Mouse (Mus musculus): Measurements from ENCODE around the gene Tmem11. TPM values are rescaled to one million over a fixed set of nuclear protein-coding genes. Genes with fewer than 3 reads are reported as not detected.

Tmem11 gene
- polyA plus RNA-seq, 1 experiment, result 46.6 TPM

- Histone ChIP-seq H3K4me3 (ENCODE audit: low read depth, low read length) (no peak overlapping the region), H3K27ac (ENCODE audit: insufficient read depth, low read length) (no peak overlapping the region), H3K9ac (ENCODE audit: low read depth, poor library complexity, severe bottlenecking) (no peak overlapping the region), H3K36me3 (ENCODE audit: control insufficient read depth, insufficient read depth, low read length, poor library complexity, severe bottlenecking) (peaks cover 28% of the 10 kb centered on the region), H3K27me3 (ENCODE audit: control insufficient read depth, insufficient read depth, low read length, poor library complexity, severe bottlenecking) (no peaks in the 10 kb centered on the region), H3K9me3 (replicated peaks; ENCODE audit: control insufficient read depth, insufficient read depth, low read length, poor library complexity, severe bottlenecking) (no peaks in the 10 kb centered on the region), H3K4me1 (ENCODE audit: control insufficient read depth, insufficient read depth, low read length) (no peaks in the 10 kb centered on the region)
- no peak for TF ChIP-seq CTCF (IDR thresholded peaks at IDR 0.05; ENCODE audit: low read depth, low read length)
Measured at GRCm38 (mm10) chr11:60861993-60862392, 17.1 kb downstream of the Tmem11 start.

- no peaks in the 10 kb centered on the region for H3K9me3 ChIP-seq (replicated peaks; ENCODE audit: control insufficient read depth, insufficient read depth, low read length, poor library complexity, severe bottlenecking)
- no peaks in the 10 kb centered on the region for H3K27me3 ChIP-seq (ENCODE audit: control insufficient read depth, insufficient read depth, low read length, poor library complexity, severe bottlenecking)
- H3K27ac ChIP-seq (ENCODE audit: insufficient read depth, low read length), result no peak overlapping the region
- H3K4me3 ChIP-seq (ENCODE audit: low read depth, low read length), result no peak overlapping the region
- TF ChIP-seq EP300 (IDR thresholded peaks at IDR 0.05; ENCODE audit: insufficient read depth, low read depth, low read length) (no peak), CTCF (IDR thresholded peaks at IDR 0.05; ENCODE audit: low read depth, low read length) (no peak), POLR2A (IDR thresholded peaks at IDR 0.05; ENCODE audit: insufficient read depth, low read length) (no peak)
- H3K36me3 ChIP-seq (ENCODE audit: control insufficient read depth, insufficient read depth, low read length, poor library complexity, severe bottlenecking), result peaks cover 22% of the 10 kb centered on the region
- H3K4me1 ChIP-seq (ENCODE audit: control insufficient read depth, insufficient read depth, low read length), result no peaks in the 10 kb centered on the region
- no peak overlapping the region for H3K9ac ChIP-seq (ENCODE audit: low read depth, poor library complexity, severe bottlenecking)
Measured at GRCm38 (mm10) chr11:60856587-60856986, 22.5 kb downstream of the Tmem11 start.

GRCm38 (mm10) chr11:60845415-60845814 is 33.7 kb downstream of the Tmem11 start:
- Histone ChIP-seq H3K9me3 (replicated peaks; ENCODE audit: control insufficient read depth, insufficient read depth, low read length, poor library complexity, severe bottlenecking) (no peaks in the 10 kb centered on the region), H3K4me3 (ENCODE audit: low read depth, low read length) (no peak overlapping the region), H3K27ac (ENCODE audit: insufficient read depth, low read length) (no peak overlapping the region), H3K4me1 (ENCODE audit: control insufficient read depth, insufficient read depth, low read length) (peaks cover 6% of the 10 kb centered on the region), H3K36me3 (ENCODE audit: control insufficient read depth, insufficient read depth, low read length, poor library complexity, severe bottlenecking) (peaks cover 18% of the 10 kb centered on the region; the same call in 1 of the 2 replicates), H3K9ac (ENCODE audit: low read depth, poor library complexity, severe bottlenecking) (no peak overlapping the region), H3K27me3 (ENCODE audit: control insufficient read depth, insufficient read depth, low read length, poor library complexity, severe bottlenecking) (no peaks in the 10 kb centered on the region)
- TF ChIP-seq CTCF (IDR thresholded peaks at IDR 0.05; ENCODE audit: low read depth, low read length) (no peak), EP300 (IDR thresholded peaks at IDR 0.05; ENCODE audit: insufficient read depth, low read depth, low read length) (no peak), POLR2A (IDR thresholded peaks at IDR 0.05; ENCODE audit: insufficient read depth, low read length) (no peak)

GRCm38 (mm10) chr11:60843412-60843811 is 35.7 kb downstream of the Tmem11 start:
- peaks cover 6% of the 10 kb centered on the region for H3K4me1 ChIP-seq (ENCODE audit: control insufficient read depth, insufficient read depth, low read length)

DNA sequence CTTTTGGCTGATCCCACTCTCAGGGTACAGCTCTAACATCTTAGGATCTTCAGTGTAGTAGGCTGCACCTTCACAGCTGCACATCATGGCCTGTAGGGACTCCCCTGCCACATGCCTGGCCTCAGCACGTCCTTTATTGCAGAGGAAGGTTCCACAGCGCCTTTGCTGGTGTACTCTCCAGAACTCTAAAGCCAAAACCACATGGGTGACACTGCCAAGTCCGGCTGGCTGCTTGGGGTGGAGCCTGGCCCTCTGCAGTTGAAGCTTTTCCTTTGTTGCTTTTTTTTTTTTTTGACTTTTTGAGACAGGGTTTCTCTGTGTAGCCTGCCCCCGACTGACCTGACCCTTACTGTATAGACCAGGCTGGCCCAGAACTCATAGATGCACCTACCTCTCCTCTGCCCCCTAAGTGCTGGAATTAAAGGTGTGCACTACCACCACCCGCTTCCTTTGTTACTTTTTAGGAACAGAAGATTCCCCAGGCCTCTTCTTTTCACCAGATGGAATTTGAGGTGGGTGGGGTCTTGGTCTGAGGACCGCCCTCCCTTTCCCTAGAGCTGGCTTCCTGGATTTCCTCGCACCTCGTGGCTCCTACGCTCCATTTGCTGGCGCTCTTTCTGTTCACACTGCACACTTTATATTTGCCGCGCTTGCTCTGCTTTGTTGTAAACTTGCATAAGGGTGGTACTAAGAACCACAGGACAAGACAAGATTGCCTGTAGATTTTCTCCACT is 37.4 kb downstream of the Tmem11 start:
- Histone ChIP-seq H3K27ac (ENCODE audit: insufficient read depth, low read length) (peak overlapping the region; percentile 90), H3K9ac (ENCODE audit: low read depth, poor library complexity, severe bottlenecking) (0 out of 2 replicates have a peak overlapping the region, but pooled peaks have one; percentile 16), H3K27me3 (ENCODE audit: control insufficient read depth, insufficient read depth, low read length, poor library complexity, severe bottlenecking) (no peaks in the 10 kb centered on the region), H3K4me3 (ENCODE audit: low read depth, low read length) (no peak overlapping the region), H3K36me3 (ENCODE audit: control insufficient read depth, insufficient read depth, low read length, poor library complexity, severe bottlenecking) (peaks cover 11% of the 10 kb centered on the region; the same call in 1 of the 2 replicates), H3K4me1 (ENCODE audit: control insufficient read depth, insufficient read depth, low read length) (peaks cover 6% of the 10 kb centered on the region), H3K9me3 (replicated peaks; ENCODE audit: control insufficient read depth, insufficient read depth, low read length, poor library complexity, severe bottlenecking) (no peaks in the 10 kb centered on the region)
- TF ChIP-seq CTCF (IDR thresholded peaks at IDR 0.05; ENCODE audit: low read depth, low read length) (no peak), POLR2A (IDR thresholded peaks at IDR 0.05; ENCODE audit: insufficient read depth, low read length) (no peak), EP300 (IDR thresholded peaks at IDR 0.05; ENCODE audit: insufficient read depth, low read depth, low read length) (no peak)

More at GRCm38 (mm10) chr11:60843412-60843811, 35.7 kb downstream of the Tmem11 start:
- Histone ChIP-seq H3K9me3 (replicated peaks; ENCODE audit: control insufficient read depth, insufficient read depth, low read length, poor library complexity, severe bottlenecking) (no peaks in the 10 kb centered on the region), H3K27me3 (ENCODE audit: control insufficient read depth, insufficient read depth, low read length, poor library complexity, severe bottlenecking) (no peaks in the 10 kb centered on the region), H3K4me3 (ENCODE audit: low read depth, low read length) (no peak overlapping the region), H3K9ac (ENCODE audit: low read depth, poor library complexity, severe bottlenecking) (no peak overlapping the region), H3K36me3 (ENCODE audit: control insufficient read depth, insufficient read depth, low read length, poor library complexity, severe bottlenecking) (peaks cover 12% of the 10 kb centered on the region; the same call in 1 of the 2 replicates), H3K27ac (ENCODE audit: insufficient read depth, low read length) (no peak overlapping the region)
- no peak for TF ChIP-seq EP300 (IDR thresholded peaks at IDR 0.05; ENCODE audit: insufficient read depth, low read depth, low read length)
- TF ChIP-seq CTCF (IDR thresholded peaks at IDR 0.05; ENCODE audit: low read depth, low read length), result no peak
- no peak for TF ChIP-seq POLR2A (IDR thresholded peaks at IDR 0.05; ENCODE audit: insufficient read depth, low read length)

GRCm38 (mm10) chr11:60837644-60838406 is 41.2 kb downstream of the Tmem11 start:
- Histone ChIP-seq H3K9ac (ENCODE audit: low read depth, poor library complexity, severe bottlenecking) (no peak overlapping the region), H3K9me3 (replicated peaks; ENCODE audit: control insufficient read depth, insufficient read depth, low read length, poor library complexity, severe bottlenecking) (no peaks in the 10 kb centered on the region), H3K4me3 (ENCODE audit: low read depth, low read length) (no peak overlapping the region), H3K4me1 (ENCODE audit: control insufficient read depth, insufficient read depth, low read length) (peaks cover 4% of the 10 kb centered on the region), H3K36me3 (ENCODE audit: control insufficient read depth, insufficient read depth, low read length, poor library complexity, severe bottlenecking) (no peaks in the 10 kb centered on the region), H3K27ac (ENCODE audit: insufficient read depth, low read length) (0 out of 2 replicates have a peak overlapping the region, but pooled peaks have one; percentile 58), H3K27me3 (ENCODE audit: control insufficient read depth, insufficient read depth, low read length, poor library complexity, severe bottlenecking) (no peaks in the 10 kb centered on the region)
- TF ChIP-seq EP300 (IDR thresholded peaks at IDR 0.05; ENCODE audit: insufficient read depth, low read depth, low read length), result no peak
